32 mouse cellular contexts compared by ENCODE assay signal in genomic region chr9:90060574-90060875, GRCm38 (mm10). TPM values are rescaled to one million over a fixed set of nuclear protein-coding genes. Genes with fewer than 3 reads are reported as not detected.
DNase-seq lines count a peak whose midpoint lies in the region; ATAC-seq lines count a peak whose summit lies in the region.
"Had no signal": no experiment of that assay in that cellular context is flagged by ENCODE, and none has a peak within 500 bp of the region (broad histone marks: within the 10 kb centered on the region; RNA-seq: fewer than 3 reads in every experiment).

No protein-coding gene starts in this region.

- H3K4me3 ChIP-seq in brown adipose tissue, adult 24 weeks (ENCODE audit: insufficient read depth, low read depth, low read length): no peak overlapping the region
- no peak overlapping the region for H3K4me3 ChIP-seq in midbrain, embryonic 16.5 days (ENCODE audit: low read depth, low read length)
- H3K4me3 ChIP-seq: erythroblast, embryonic 14.5 days; heart, embryonic 10.5 days; heart, embryonic 15.5 days; kidney, embryonic 15.5 days; layer of hippocampus, adult 2 months; liver, embryonic 13.5 days; myocyte; neural tube, embryonic 12.5 days had no signal

- no peaks in the 10 kb centered on the region for H3K27me3 ChIP-seq in midbrain, embryonic 16.5 days (ENCODE audit: control insufficient read depth, insufficient read depth, low read depth, low read length)
- H3K27me3 ChIP-seq: heart, embryonic 15.5 days; kidney, embryonic 15.5 days; neural tube, embryonic 12.5 days had no signal

- no peaks in the 10 kb centered on the region for H3K9me3 ChIP-seq in midbrain, embryonic 16.5 days (replicated peaks; ENCODE audit: control insufficient read depth, low read length, poor library complexity, severe bottlenecking)
- H3K9me3 ChIP-seq: heart, embryonic 10.5 days; heart, embryonic 15.5 days; kidney, embryonic 15.5 days; liver, embryonic 13.5 days; neural tube, embryonic 12.5 days had no signal

- no peaks in the 10 kb centered on the region for H3K4me1 ChIP-seq in brown adipose tissue, adult 24 weeks (ENCODE audit: control insufficient read depth, insufficient read depth, insufficient read length, low read length)
- H3K4me1 ChIP-seq in midbrain, embryonic 16.5 days (ENCODE audit: control insufficient read depth, insufficient read depth, low read length): no peaks in the 10 kb centered on the region
- H3K4me1 ChIP-seq: heart, embryonic 10.5 days; heart, embryonic 15.5 days; liver, embryonic 13.5 days; neural tube, embryonic 12.5 days had no signal

- H3K27ac ChIP-seq in brown adipose tissue, adult 24 weeks (replicated peaks; ENCODE audit: low read depth, low read length): peak overlapping the region; percentile 43
- H3K27ac ChIP-seq in midbrain, embryonic 16.5 days (ENCODE audit: low read length): no peak overlapping the region
- H3K27ac ChIP-seq: heart, embryonic 10.5 days; heart, embryonic 15.5 days; kidney, embryonic 15.5 days; layer of hippocampus, adult 2 months; liver, embryonic 13.5 days; neural tube, embryonic 12.5 days; stomach, postnatal 0 days had no signal

- H3K9ac ChIP-seq in midbrain, embryonic 16.5 days (ENCODE audit: low read depth, low read length): no peak overlapping the region
- H3K9ac ChIP-seq: forebrain, postnatal 0 days; heart, embryonic 15.5 days; kidney, embryonic 15.5 days; liver, embryonic 13.5 days; lung, embryonic 14.5 days; neural tube, embryonic 12.5 days had no signal

- no peak for ATAC-seq in midbrain, embryonic 16.5 days
- ATAC-seq: forebrain, postnatal 0 days; hindbrain, embryonic 16.5 days had no signal

- WGBS in midbrain, embryonic 16.5 days: 86% methylated on average over 2 of the region's 2 CpGs

- no peaks in the 10 kb centered on the region for H3K36me3 ChIP-seq in midbrain, embryonic 16.5 days (ENCODE audit: control insufficient read depth, insufficient read depth, low read length)
- H3K36me3 ChIP-seq: heart, embryonic 10.5 days; heart, embryonic 15.5 days; kidney, embryonic 15.5 days; liver, embryonic 13.5 days; neural tube, embryonic 12.5 days had no signal

- peak; percentile 39 for DNase-seq in 3T3-L1 (ENCODE audit: low read depth, low spot score)
- DNase-seq in Muller cell, postnatal 12 days (ENCODE audit: inconsistent ontology term): peak; percentile 96
- DNase-seq in adrenal gland, postnatal 14 days: peak; percentile 70
- no peak for DNase-seq in urinary bladder, adult 18-20 months (ENCODE audit: low spot score in 2 of 2)
- DNase-seq in frontal cortex, postnatal 14 days (ENCODE audit: low spot score in 2 of 2): no peak
- DNase-seq in cerebellum, postnatal 36 days: no peak
- DNase-seq: cerebellum, adult 11-12 months; cerebellum, adult 9-11 months; forebrain, postnatal 0 days; gastrocnemius, postnatal 10 days; kidney, adult 18-20 months; kidney, postnatal 25 days; left cerebral cortex, postnatal 4 days; liver, embryonic 13.5 days; lung, embryonic 14.5 days; lung, postnatal 14 days; right cerebral cortex, adult 18-20 months; thymus, adult 18-20 months; thymus, postnatal 25 days had no signal

- H3K4me2 ChIP-seq in midbrain, embryonic 16.5 days (ENCODE audit: low read length): no peak overlapping the region
- H3K4me2 ChIP-seq: heart, embryonic 15.5 days; kidney, embryonic 15.5 days; liver, embryonic 13.5 days; lung, embryonic 14.5 days; midbrain, embryonic 11.5 days; neural tube, embryonic 12.5 days had no signal

RNA-seq across cellular contexts. Expression of gene Ctsh, which starts 6.6 kb away (rescaled TPM):
- total RNA-seq in adrenal gland, postnatal 14 days (2021): 103 and 106 TPM in 2 replicates
- polyA plus RNA-seq in brown adipose tissue, adult 24 weeks (2012; ENCODE audit: insufficient read depth, insufficient read length, missing spikeins): 22.4 and 24.0 TPM in 2 replicates
- 20.0 and 25.2 TPM in 2 replicates for polyA plus RNA-seq in midbrain, embryonic 16.5 days (2015; fragmentation: Nextera tagmentation; extraction: Ambion mirVana)
- total RNA-seq: MEL had no signal

RNA-seq across cellular contexts. Expression of gene Morf4l1, which starts 54.0 kb away (rescaled TPM):
- total RNA-seq in adrenal gland, postnatal 14 days (2021): 268 and 288 TPM in 2 replicates
- 242 and 410 TPM in 2 replicates for polyA plus RNA-seq in brown adipose tissue, adult 24 weeks (2012; ENCODE audit: insufficient read depth, insufficient read length, missing spikeins)
- 627 and 665 TPM in 2 replicates for polyA plus RNA-seq in midbrain, embryonic 16.5 days (2015; fragmentation: Nextera tagmentation; extraction: Ambion mirVana)

Comparison
In these comparisons a context has a peak if more than half of its experiments do, and no peak if none do; other contexts are left out.
1. DNase-seq: peak in 3T3-L1 (single experiment), Muller cell, postnatal 12 days (single experiment) and adrenal gland, postnatal 14 days (single experiment); none in urinary bladder, adult 18-20 months (0 of 2), frontal cortex, postnatal 14 days (0 of 2) and cerebellum, postnatal 36 days (0 of 2).